Mouse (Mus musculus) c-Kit-positive CD71-positive TER-119-negative erythroid progenitor cells, embryonic 14.5 days (primary cell): Measurements from ENCODE around the gene Endov.

Source experiments
- DNase-seq: peaks from one replicate; pipeline ENCODE4 v3.0.0-alpha.2; 2013; ENCODE audit warnings: low read depth

Gene Endov

DNA sequence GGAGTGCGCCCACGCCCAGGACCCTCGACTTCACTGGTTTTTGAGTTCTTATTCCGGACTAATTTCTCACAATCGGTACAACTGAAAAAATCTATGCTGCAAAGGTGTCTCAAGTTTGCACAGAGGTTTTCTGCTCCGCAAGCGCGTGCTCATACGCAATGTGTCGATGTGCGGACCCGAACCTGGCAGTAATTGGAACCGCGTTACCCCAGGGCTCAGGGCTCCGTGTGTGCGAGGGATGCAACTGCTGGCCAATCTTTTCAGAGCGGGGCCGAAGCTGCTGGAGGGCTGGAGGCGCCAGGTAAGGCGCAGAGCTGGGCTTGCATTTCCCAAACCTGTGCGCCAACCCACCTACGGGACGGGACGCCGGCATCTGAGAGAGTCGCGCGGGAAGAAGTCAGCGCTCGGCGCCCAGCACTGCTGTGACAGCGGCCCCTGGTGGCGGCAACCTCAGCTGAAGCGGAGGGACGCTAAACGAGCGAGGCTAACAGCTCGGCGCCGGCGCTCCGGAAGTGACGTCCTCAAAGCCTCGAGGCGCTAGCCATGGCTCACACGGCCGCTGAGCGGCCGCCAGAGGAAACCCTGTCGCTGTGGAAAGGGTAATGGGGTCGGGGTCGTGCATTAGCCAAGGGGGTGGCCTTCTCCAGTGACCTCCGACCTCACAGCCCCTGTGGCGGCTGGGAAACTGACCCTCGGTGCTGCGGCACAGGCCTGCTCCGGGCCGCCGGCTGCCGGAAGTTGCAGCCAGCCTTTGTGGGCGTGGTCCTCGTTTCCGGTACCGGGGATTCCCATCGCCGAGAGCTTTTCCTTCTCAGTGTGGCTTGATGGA is at the start of gene Endov:
Gene Endov (plus strand): TSS at position 487 of the 829 bp plus-strand sequence.
- DNase-seq = peak; percentile 95

DNA sequence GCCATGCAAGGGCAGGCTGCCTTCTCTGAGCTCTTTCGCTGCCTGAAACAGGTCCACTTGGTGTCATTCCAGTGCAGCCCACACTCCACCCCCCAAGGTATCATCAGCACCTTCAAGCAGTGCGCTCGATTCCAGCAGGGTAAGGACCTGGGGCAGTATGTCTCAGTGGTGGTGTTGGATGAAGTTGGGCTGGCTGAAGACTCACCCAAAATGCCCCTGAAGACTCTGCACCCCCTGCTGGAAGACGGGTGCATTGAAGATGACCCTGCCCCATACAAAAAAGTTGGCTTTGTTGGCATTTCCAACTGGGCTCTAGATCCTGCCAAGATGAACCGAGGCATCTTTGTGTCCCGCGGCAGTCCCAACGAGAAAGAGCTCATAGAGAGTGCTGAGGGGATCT is 48.9 kb upstream of the Endov start:
- DNase-seq = no peak

DNA sequence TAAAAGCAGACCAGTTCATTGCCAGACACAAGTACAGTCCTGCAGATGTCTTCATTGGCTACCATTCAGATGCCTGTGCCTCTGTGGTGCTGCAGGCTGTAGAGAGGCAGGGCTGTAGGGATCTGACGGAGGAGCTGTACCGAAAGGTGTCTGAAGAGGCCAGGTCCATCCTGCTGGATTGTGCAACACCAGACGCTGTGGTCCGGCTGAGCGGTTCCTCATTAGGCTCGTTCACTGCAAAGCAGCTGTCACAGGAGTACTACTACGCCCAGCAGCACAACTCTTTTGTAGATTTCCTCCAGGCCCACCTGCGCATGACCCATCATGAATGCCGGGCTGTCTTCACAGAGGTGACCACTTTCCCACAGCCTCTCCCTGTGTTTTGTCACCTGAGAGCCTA is 47.7 kb upstream of the Endov start:
- DNase-seq = no peak

DNA sequence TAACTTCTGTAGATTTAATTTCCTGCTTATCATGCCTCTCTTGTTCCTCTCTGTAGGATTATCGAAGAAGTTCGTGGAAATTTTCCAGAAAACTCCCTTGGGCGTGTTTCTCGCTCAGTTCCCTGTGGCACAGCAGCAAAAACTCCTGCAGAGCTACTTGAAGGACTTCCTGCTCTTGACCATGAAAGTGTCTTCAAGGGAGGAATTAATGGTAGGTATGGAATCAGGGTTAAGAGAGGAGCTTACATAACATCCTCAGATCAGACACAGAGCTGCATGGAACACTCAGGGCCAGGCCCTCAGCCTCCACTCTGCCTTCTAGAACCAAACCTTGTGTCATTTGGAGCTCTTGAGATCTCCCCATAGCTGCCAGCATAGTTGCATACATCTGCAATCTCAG is 35.0 kb upstream of the Endov start:
- no peak for DNase-seq

DNA sequence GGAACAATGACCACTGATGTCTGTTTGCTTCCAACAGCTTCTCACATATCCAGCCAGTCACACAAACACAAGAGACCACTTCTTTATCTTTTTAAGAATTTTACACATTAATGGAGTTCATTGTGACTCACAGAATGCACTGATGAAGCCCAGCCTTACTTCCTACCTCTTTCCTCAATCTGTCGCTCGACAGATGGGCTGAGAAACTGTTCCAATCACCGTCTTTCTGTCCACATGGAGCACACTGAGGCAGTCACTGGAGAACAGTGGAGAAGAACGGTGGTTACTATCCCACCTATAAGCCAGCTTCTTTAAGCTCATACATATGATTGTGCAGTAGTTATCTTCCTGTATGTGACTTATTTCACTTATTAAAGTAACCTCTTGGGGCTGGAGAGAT is 13.3 kb upstream of the Endov start:
- DNase-seq = no peak

DNA sequence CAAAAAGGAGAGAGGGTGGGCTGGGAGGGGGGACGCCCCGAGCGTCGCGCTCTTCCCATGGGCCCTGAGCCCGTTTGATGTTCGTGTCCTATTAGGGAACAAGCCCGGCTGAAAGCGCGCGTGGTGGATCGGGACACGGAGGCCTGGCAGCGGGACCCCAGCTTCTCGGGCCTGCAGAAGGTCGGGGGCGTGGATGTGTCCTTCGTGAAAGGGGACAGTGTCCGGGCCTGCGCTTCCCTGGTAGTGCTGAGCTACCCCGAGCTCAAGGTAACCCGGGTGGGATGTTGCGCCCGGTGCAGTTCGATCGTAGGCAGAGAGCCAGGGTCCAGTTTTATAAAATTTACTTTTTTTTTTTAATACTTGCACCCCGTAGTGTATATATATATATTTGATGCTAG is 542 bp downstream of the Endov start:
- no peak for DNase-seq

DNA sequence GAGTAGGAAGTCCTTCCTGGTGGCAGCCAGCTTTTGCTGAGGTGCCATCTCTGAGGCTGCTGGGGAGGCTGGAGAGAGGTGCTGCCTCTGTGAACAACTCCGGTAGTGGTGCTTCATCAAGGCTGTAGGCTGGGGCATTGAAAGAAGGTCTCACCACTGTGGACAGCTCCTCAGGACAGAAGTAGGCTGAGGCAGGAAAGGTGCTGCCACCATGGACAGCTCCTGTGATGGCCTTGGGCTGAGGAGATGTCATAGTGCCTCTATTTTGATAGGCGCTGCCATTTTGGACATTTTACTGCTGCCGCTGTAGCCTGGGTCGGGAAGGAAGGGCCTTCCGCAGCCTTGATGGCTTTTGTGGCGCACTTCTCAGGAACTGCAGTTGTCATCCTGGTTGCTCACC is 1.7 kb downstream of the Endov start:
- DNase-seq = peak; percentile 40

DNA sequence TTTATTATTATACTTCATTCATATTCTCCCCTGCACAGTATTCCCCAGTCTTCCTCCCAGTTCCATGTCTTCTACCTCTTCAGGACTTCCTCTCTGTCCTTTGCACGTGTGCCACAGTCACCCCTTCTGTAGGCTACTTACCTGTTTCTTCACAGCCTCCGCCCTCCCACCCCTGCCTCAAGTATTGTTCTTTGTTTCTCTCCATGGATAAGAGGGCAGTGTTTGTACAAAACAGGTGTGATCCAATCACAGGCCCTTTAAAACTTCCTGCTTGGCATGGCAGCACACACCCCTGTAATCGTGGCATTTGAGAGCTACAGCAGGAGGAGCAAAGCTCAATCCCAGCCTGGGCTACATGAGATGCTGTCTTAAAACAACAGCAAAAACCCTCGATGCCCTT is 2.4 kb downstream of the Endov start:
- DNase-seq = no peak

DNA sequence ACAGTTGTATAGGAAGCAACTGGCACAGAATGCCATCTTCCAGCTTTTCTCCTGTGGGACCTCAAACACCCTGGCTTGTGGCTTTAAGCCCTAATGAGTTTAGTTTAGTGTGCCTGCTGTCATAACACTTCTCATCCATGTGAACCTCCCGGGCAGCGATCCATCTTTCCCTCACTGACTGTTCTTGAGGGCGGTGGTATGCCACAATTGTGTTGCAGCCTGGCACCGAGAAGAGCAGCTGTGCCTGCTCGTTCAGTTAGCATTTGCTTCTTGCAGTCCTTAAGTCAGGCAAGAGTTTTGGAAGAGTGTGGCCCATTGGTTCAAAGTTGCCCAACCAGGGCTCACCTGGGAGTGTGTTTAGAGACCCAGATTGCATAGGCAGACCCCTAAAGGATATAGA is 5.0 kb downstream of the Endov start:
- DNase-seq = no peak

DNA sequence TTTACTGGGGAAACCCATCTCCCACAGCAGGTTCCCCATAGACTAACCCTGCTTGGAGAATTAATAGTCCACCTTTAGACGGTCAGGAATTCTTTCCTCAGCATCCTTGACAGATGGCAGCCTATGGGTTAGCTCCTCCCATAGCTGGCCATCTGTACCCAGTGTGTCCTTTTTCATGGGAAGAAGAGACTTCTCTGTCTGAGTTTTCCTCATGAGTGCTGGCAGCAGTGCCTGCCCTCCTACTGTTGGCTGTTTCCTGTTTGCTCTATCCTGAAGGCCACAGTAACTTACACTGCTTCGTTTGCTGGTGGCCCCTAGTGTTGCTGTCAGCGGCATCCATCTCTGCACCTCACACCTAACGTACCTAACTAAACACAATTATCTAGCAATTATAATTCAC is 6.3 kb downstream of the Endov start:
- no peak for DNase-seq

DNA sequence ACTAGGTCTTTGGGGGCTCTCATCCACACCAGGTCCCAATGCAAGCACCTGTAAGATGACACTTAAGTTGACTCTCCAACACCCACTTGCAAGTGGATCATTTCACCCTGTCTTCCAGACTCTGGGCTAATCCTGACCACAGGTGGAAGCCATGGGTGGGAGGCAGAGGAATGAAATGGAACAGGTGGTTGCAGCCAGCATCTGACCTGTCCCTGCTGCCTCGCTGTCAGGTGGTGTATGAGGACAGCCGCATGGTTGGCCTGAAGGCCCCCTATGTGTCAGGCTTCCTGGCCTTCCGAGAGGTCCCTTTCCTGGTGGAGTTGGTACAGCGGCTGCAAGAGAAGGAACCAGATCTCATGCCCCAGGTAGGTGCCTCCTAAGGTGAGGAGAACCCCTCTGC is 8.2 kb downstream of the Endov start:
- no peak for DNase-seq

DNA sequence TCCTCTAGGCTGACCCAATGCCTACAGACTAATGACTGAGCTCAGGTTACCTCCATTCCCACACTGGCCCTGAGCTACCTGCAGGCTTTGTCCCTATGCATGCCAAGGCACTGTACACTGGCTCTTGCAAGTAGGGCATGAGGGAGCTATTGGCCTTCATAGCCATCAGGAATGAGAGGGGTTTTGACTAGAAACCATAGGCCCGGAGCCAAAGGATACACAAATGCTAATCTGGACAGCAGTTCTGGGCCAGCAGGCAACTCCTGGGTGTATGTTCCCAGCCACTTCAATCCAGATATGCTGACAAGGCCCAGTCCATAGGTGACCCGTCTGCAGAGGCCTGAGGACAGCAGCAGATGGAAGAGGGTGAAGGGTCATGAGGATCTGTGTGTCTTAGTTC is 8.9 kb downstream of the Endov start:
- no peak for DNase-seq

DNA sequence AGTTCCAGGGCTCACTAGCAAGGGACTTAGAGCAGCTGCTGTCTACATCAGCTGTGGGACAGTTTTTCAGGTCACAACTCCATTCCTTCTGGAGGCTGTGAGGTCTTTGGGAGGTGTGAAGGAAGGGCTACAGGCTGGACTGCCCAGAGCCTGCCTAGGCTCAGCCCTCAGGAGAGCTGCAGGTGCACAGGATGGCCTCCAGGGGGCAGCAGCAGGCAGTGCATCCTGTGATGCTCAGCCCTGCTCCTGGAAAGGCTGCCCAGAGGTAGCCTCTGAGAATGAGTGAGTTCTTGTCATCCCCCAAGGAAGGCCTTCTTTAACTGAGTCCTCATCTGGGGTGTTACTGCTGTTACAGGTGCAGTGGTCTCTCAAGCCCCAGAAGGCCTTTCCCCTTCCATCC is 12.5 kb downstream of the Endov start:
- peak; percentile 34 for DNase-seq

DNA sequence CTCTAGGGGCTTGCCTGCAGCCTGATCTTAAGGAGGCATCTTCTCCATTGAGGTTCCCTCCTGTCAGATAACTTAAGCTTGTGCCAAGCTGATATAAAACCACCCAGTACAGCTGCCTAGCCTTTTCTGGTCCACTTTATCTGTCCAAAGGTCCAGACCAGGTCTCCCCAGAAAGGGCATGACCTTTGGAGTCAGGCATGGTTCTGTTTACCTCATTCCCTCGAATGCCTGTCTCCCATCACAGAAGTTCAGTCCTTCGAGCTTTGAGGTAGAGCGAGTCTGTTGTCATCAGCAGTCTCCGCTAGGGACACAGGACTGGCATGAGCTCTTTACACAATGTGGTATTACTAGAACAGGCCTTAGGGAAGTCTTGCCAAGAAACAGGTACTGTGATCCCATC is 15.2 kb downstream of the Endov start:
- DNase-seq = no peak

DNA sequence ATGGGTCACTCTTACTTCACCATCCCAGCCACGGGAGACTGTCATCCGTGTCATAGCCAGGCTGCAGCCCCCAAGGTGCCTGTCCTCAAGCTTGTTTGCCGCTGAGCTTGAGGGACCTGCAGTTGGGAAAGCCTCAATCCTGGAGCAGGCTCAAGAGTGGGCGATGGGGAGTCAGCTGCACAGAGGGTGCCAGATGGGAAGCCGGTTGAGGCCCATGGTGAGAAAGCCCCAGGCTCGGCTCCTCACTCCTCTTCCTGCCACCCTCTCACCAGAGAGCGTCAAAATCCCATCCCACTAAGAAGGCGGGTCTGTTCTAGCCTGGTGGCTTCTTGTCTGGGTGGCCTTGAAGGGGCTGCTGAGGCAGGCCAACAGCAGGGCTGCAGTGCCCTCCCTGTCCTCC is 16.6 kb downstream of the Endov start:
- no peak for DNase-seq

DNA sequence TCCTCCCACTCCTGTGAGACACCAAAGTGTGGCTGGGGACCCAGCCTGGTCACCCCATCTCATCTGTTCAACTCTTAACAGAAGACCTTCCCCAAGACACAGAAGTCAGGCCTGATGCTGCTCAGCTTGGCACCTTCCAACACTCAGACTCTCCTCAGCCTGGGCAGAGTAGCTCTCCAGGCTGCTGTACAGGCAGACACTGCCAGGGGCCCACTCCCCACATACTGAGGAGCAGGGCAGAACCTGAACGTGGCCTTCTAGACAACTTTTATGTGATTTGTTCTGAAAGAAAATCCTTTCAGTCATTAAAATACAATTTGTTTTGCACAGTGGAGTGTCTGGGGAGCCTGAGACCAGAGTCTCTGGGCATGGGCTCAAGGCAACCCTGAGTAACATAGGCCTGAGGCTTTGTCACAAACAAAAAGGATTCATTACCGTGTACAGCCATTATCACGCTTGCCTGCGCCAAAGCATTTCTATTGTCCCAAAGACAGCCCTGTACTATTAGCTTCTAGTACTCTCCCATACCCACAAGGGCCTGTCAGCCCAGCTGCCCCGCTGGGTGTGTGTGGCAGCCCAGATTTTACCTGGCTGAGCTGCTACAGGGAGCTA is 18.1 kb downstream of the Endov start:
- DNase-seq = no peak

DNA sequence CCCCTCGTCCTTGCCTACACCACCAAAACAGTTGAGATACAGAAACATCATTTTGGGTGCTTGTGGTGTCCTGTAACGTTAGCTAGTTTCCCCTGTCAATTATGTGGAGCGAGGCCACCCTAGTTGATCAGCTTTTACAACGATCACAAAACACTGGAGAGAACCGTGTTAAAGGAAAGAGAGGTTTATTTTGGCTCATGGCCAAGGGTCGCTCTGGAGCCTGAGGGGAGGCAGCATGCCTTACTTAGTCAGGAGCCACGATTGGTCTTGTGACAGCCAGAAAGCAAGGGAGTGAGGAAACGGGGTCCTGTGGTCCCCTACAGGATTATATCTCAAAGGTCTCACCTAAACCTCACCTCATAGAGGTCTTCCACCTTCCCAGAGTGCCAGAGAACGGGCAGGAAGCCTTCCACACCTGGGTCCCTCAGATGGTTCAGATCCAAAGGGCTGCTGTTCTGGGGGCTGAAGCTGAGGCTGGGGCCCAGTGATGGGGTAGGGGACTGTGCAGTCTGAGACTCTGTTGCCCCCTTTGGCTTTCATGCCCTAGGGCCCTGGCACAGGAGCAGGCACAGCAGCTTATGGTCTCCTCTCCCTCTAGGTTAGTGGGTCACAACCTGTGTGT is 22.0 kb downstream of the Endov start:
- DNase-seq = no peak

DNA sequence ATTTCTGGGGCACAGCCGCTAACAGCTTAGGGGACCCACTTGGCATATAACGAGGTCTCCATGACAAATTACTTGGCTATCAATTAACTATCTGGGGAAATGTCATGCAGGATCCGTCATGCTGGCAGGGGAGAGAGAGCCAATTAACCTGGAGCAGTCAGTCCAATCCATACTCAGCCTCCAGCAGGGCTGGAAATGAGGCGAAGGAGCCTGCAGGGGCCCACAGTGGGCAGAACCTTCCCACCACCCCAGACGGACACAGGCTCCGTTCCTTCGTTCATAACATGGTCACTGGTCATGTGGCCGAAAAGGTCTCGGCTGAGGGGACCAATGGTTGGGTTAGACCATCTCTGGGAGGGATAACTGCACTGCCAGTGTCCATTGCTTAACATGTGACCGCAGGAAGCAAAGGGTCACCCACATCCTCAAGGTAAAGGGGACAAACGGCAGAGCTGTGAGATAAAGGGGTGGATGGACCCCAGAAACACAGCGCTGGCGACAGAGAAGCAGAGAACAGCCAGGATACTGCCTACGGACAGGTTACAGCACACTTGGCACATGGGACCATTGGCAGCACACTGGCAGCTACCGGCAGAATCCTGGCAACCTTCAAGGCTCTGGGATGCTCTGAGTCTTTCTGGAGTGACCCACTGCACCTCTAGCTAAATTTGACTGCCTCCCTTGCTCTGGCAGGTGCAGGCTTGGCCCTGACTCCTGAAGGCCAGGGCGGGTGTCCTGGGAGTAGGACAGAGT is 23.1 kb downstream of the Endov start:
- no peak for DNase-seq

DNA sequence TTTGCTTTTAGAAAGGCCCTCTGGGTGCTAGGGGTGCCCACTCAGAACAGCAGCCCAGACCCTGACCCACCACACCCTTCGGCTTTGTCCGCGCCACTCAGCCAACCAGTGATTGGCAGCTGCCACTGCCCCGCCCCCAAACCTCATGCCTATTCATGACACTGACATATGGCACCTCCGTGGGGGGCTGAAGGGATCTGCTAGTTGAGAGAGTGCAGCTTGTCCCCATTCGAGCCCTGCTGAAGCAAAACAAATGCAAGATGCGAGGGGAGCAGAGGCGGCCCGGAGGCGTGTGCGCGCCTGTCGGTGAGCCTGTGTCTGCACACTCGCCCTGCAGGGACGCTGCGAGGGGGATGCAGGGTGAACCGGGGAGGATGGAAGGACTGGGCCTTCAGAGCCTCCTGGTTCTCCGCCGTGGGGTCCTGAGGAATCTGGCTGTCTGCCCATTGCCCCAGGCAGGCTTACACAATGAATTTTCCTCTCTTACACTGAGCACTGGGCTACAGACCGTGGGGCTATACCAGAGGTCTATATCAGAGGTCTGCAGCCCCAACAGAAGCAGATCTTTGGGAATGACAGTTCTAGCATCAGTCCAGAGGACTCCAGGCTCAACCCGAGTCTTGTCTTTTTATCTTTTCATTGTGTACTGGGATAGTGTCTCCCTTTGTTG is 24.0 kb downstream of the Endov start:
- no peak for DNase-seq

DNA sequence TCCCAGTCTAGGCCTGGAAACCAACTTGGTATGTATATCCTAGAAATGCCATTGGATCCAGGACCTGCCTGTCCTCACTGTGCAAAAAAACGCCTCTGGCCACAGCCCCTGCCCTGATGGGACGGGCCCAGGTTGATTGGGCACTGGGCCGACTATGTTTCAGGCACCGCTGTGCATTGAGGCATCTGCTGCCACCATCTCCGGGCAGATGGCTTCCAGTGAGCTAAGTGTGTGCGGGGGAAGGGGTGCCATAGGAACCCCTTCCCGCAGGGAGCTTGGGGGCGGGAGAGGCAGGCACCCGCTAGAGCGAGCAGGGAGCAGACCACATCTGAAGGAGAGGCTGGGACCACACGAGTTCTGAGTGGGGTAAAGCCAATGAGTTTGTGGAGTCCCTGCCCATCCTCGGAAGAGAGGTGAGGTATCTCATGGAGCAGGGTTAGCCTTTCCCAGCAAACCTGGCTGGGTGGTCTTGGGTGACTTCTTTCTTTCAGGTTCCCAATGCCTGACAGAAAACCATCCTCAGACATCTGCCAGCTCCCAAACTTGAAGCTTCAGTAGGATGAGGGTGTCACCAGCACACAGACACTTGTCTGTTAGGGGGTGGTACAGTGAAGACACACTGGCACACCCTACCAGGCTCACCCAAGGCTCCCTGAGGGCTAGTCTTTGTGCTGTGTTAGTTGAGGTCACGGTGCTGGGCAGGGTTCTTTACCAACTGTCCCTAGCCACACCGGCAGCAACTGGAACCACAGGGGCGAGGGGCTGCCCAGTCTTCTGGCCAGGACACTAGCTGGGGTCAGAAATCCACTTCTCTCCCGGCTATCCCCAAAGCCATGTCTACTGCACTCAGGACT is 24.9 kb downstream of the Endov start:
- no peak for DNase-seq

DNA sequence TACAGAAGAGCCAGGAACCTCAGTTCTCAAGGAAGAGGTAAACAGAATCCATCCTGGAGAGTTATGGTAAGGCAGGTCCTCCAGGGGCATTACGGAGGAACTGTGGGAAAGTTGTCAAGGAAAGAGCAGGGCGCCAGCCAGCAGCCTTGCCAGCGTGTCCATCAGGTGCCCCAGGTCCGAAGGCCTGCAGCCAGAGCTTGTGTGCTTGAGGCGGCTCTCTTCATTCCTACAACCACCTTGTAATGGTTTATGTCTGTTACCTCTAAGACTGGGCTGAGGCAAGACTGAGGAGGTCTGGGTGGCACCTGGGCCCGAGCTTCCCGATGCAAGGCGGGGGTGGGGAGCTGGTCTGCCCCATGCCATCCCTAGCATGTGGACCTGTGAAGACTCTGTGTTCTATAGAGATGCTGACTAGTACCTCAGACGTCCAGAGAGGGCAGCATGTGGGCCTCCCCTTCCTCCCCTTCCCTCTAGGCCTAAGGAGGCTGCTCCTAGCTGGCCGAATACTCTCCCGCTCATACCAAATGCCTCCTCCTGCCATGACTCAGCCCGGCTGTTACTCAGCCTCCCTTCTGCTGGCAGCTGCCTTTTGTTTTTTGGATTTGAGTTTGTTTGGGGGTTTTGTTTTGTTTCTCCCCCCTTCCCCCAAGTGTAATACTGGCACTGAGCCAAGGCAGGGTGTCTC is 25.7 kb downstream of the Endov start:
- no peak for DNase-seq
